Mouse (Mus musculus) midbrain, postnatal 0 days (tissue): ENCODE measurements at regions not wholly inside any gene's neighbourhood (a gene's known extent, or its start where the extent isn't known, plus 50 kb on each side); places are given as distances from the start of the nearest gene placed in this dataset.
A peak's percentile ranks its signal among the peaks of the same experiment; 100 is the strongest.

Source experiments
- ATAC-seq: fragments of 200-750 bp; cut with Nextera tagmentation; 2 replicates; pipeline ENCODE4 v1.8.0; 2017; ENCODE audit warnings: moderate number of reproducible peaks, mild to moderate bottlenecking, moderate TSS enrichment, moderate library complexity; ENCODE audit not compliant: low FRiP score
- DNase-seq: peaks from one replicate; pipeline ENCODE4 v3.0.0-alpha.2; 2015; ENCODE audit warnings: low spot score
- H3K27ac ChIP-seq: fragments of 300-500 bp; sonication (generic); 2 replicates; pipeline ENCODE4 v1.5.1; 2014; ENCODE audit warnings: low read depth, mild to moderate bottlenecking, low read length, mixed read lengths
- H3K27me3 ChIP-seq: fragments of 300-500 bp; sonication (generic); 2 replicates; pipeline ENCODE4 v1.6.1; 2014; ENCODE audit warnings: low read length, control low read depth, mixed read lengths; ENCODE audit not compliant: insufficient read depth
- H3K36me3 ChIP-seq: fragments of 300-500 bp; sonication (generic); 2 replicates; pipeline ENCODE4 v1.6.1; 2014; ENCODE audit warnings: low read length, control low read depth, mixed read lengths; ENCODE audit not compliant: insufficient read depth
- H3K4me1 ChIP-seq: fragments of 300-500 bp; sonication (generic); 2 replicates; pipeline ENCODE4 v1.6.1; 2014; ENCODE audit warnings: mild to moderate bottlenecking, control low read depth, antibody characterized with exemption, low read length, mixed read lengths; ENCODE audit not compliant: insufficient read depth
- H3K4me2 ChIP-seq: fragments of 300-500 bp; sonication (generic); 2 replicates; pipeline ENCODE4 v1.6.1; 2014; ENCODE audit warnings: low read depth, mild to moderate bottlenecking, low read length, mixed read lengths; ENCODE audit not compliant: poor library complexity, severe bottlenecking
- H3K4me3 ChIP-seq: fragments of 300-500 bp; sonication (generic); 2 replicates; pipeline ENCODE4 v1.5.1; 2014; ENCODE audit warnings: low read depth, mild to moderate bottlenecking, low read length, moderate library complexity
- H3K9ac ChIP-seq: fragments of 300-500 bp; sonication (generic); replicated peaks from 2 replicates; pipeline ENCODE4 v1.6.1; 2014; ENCODE audit warnings: mild to moderate bottlenecking, low read length, moderate library complexity, mixed read lengths; ENCODE audit not compliant: poor library complexity, severe bottlenecking
- H3K9me3 ChIP-seq: fragments of 300-500 bp; sonication (generic); 2 replicates; pipeline ENCODE4 v1.6.1; 2016; ENCODE audit warnings: low read length, control low read depth
- CTCF ChIP-seq: IDR thresholded peaks from 2 replicates; pipeline ENCODE4 v1.5.1; 2016; ENCODE audit warnings: antibody characterized with exemption, mild to moderate bottlenecking
- WGBS: fragments of 180-500 bp; shearing (Covaris S2); extraction: QIAGEN DNeasy Blood & Tissue Kit; methylation state at CpG from one replicate; pipeline ENCODE4 v1.1.7; 2014; 5-methylcytosine and 5-hydroxymethylcytosine counted together

DNA sequence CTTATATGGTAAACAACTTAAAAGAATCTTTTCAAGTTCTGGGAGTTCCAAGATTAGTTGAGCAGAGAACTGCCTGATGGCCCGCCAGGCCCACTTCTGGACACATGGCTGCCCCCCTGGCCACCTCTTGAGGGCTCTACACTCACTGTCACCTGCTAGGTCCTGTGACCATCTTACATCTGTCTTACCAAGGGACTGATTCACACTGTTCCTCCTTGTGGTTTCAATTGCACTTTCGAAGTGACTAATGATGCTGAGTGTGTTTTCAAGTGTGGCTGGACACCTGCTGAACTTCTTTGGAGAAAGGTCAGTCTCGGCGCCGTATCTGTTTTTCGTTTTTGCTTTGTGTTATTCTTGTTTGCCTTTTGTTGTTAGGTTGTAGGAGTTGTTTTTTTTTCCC, 294.9 kb downstream of the Adgrl2 start:
- ATAC-seq (no peak), DNase-seq (no peak)
- TF ChIP-seq CTCF, result no peak
- 94% methylated on average over 6 of the region's 6 CpGs for WGBS
- H3K27ac ChIP-seq, result no peak overlapping the region
- no peaks in the 10 kb centered on the region for H3K9me3 ChIP-seq
- H3K4me1 ChIP-seq, result no peaks in the 10 kb centered on the region
- H3K27me3 ChIP-seq, result no peaks in the 10 kb centered on the region
- H3K9ac ChIP-seq, result no peak overlapping the region
- no peaks in the 10 kb centered on the region for H3K36me3 ChIP-seq
- no peak overlapping the region for H3K4me2 ChIP-seq
- no peak overlapping the region for H3K4me3 ChIP-seq

DNA sequence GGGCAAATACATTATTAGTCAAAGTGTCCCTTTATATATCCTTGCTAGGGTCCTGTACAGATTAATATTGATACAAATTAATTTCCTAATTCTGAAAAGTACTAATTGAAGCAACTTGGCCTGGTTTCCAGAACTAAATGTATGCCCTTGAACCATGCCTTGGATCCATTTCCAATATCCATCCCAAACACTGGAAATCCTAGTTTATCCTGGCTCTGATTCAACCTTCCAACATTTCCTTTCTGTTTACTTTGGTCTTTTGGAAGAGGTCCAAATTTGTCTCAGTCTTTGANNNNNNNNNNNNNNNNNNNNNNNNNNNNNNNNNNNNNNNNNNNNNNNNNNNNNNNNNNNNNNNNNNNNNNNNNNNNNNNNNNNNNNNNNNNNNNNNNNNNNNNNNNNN, 307.2 kb downstream of the Adgrl2 start:
- no peak for TF ChIP-seq CTCF
- Histone ChIP-seq H3K9ac (no peak overlapping the region), H3K4me3 (no peak overlapping the region), H3K4me1 (no peaks in the 10 kb centered on the region), H3K36me3 (no peaks in the 10 kb centered on the region), H3K27me3 (no peaks in the 10 kb centered on the region), H3K27ac (no peak overlapping the region), H3K9me3 (no peaks in the 10 kb centered on the region), H3K4me2 (no peak overlapping the region)
- ATAC-seq, result no peak
- peak; percentile 48 for DNase-seq

DNA sequence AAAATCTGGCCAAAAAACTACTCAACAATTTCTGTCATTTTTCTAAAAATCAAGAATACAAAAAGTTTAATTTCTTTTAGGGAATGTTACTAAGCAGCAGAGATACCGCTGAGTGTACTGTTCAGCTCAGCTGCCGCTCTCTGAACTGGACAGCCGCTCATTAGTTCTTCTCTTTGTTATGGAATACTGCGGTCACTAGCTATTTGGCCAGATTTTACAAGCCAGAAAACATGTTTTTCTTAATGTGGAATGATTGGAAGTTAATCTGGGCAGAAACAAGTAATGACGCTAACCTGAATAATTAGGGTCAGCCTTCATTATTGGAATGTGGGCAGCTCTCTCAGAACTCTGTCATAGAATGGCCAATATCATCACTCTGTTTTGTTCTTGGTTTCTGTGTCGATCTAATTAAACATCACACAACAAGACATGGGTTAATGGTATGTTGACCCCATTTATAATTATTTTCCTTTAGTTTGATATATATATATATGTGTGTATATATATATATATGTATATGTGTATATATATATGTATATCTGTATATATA, 307.8 kb downstream of the Adgrl2 start:
- no peak overlapping the region for H3K9ac ChIP-seq
- H3K4me2 ChIP-seq, result no peak overlapping the region
- ATAC-seq (no peak), DNase-seq (no peak)
- TF ChIP-seq CTCF, result no peak
- no peaks in the 10 kb centered on the region for H3K4me1 ChIP-seq
- no peaks in the 10 kb centered on the region for H3K36me3 ChIP-seq
- H3K27ac ChIP-seq, result no peak overlapping the region
- 81% methylated on average over 6 of the region's 6 CpGs for WGBS
- H3K27me3 ChIP-seq, result no peaks in the 10 kb centered on the region
- no peak overlapping the region for H3K4me3 ChIP-seq
- H3K9me3 ChIP-seq, result no peaks in the 10 kb centered on the region

DNA sequence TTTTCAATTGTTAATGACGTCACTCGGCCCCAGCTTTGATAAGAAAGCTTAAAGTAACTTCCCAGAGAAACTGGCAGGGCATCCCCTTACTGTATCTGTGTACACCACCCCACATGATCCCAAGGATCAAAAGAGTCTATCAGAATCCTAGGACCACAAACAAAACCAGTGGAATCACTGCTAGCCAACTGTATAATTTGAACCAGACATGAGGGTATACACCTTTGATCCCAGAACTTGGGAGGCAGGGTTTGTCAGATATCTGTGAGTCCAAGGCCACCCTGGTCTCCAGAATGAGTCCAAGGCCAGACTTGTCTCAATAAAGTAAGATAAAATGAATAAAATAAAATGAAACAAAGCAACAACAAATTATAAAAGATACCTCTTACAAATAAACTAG, 309.2 kb downstream of the Adgrl2 start:
- H3K9me3 ChIP-seq, result no peaks in the 10 kb centered on the region
- WGBS, result 73% methylated on average over 2 of the region's 2 CpGs
- no peak for ATAC-seq
- no peaks in the 10 kb centered on the region for H3K4me1 ChIP-seq
- no peaks in the 10 kb centered on the region for H3K36me3 ChIP-seq
- H3K27ac ChIP-seq, result no peak overlapping the region
- no peaks in the 10 kb centered on the region for H3K27me3 ChIP-seq
- no peak overlapping the region for H3K4me3 ChIP-seq
- H3K4me2 ChIP-seq, result no peak overlapping the region
- H3K9ac ChIP-seq, result no peak overlapping the region
- TF ChIP-seq CTCF, result no peak
- no peak for DNase-seq

DNA sequence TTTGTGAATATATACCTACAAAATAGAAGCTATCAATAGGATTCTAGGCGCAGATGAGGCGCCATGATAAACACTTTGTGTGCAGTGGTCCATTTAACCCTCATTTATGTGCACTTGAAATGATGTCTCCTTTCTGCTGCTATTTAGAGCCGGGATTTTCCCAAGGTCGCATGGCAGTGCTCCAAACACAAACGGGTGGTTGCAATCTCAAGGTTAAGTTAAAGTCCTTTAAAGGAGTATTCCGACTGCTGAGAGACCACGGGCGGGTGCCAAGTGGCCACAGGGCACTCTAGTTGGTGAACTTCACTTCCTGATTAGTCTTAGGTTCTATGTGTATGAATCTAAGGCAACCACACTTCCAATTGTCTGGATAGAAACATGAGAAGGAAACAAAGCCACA, 309.6 kb downstream of the Adgrl2 start:
- 78% methylated on average over 8 of the region's 8 CpGs for WGBS
- DNase-seq, result no peak
- Histone ChIP-seq H3K9ac (no peak overlapping the region), H3K4me1 (no peaks in the 10 kb centered on the region), H3K4me2 (no peak overlapping the region), H3K27ac (no peak overlapping the region), H3K9me3 (no peaks in the 10 kb centered on the region), H3K4me3 (no peak overlapping the region), H3K36me3 (no peaks in the 10 kb centered on the region), H3K27me3 (no peaks in the 10 kb centered on the region)
- no peak for TF ChIP-seq CTCF
- no peak for ATAC-seq

DNA sequence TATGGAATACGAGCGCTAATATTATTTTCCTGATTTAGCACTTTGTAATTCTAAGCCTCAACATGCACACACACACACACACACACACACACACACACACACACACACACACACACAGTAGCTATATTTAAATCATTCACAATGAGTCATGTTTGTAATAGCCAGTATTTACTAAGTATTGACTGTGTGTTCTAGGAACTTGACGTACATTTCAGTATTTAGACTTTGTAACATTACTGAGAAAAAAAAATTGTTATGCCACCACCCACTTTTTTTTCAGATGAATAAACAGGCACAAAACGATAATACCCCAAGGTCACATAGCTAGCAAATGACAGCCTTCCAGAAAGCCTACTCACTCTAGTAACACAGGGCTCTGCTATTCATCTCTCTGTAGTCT, 310.3 kb downstream of the Adgrl2 start:
- no peaks in the 10 kb centered on the region for H3K9me3 ChIP-seq
- ATAC-seq (no peak), DNase-seq (no peak)
- no peak overlapping the region for H3K4me2 ChIP-seq
- no peak overlapping the region for H3K27ac ChIP-seq
- H3K36me3 ChIP-seq, result no peaks in the 10 kb centered on the region
- H3K9ac ChIP-seq, result no peak overlapping the region
- H3K27me3 ChIP-seq, result no peaks in the 10 kb centered on the region
- TF ChIP-seq CTCF, result no peak
- WGBS, result 91% methylated on average over 4 of the region's 4 CpGs
- no peak overlapping the region for H3K4me3 ChIP-seq
- no peaks in the 10 kb centered on the region for H3K4me1 ChIP-seq

DNA sequence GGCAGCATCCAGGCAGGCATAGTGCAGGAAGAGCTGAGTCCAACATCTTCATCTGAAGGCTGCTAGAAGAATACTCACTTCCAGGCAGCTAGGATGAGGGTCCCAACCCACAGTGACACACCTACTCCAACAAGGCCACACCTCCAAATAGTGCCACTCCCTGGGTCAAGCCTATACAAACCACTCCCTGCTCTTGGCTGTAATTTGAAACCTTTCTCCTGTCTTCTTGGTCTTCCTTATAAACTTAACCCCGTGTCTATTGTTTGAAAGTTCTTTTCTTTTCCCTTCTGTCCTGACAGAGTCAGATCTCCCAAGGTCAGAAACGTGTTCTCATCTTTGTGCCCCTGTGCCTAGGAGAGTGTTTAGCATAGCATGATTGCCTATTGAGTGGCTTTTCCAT, 311.2 kb downstream of the Adgrl2 start:
- 42% methylated on average over 2 of the region's 2 CpGs for WGBS
- Histone ChIP-seq H3K4me1 (no peaks in the 10 kb centered on the region), H3K4me2 (no peak overlapping the region), H3K27ac (no peak overlapping the region), H3K4me3 (no peak overlapping the region), H3K9ac (no peak overlapping the region), H3K36me3 (no peaks in the 10 kb centered on the region), H3K9me3 (no peaks in the 10 kb centered on the region), H3K27me3 (no peaks in the 10 kb centered on the region)
- ATAC-seq, result no peak
- no peak for DNase-seq
- no peak for TF ChIP-seq CTCF
